Mouse (Mus musculus) gonadal fat pad, adult 2 months (tissue): ENCODE results near the gene Pdk3. TPM values are rescaled to one million over a fixed set of nuclear protein-coding genes. Genes with fewer than 3 reads are reported as not detected.

Source experiments
- DNase-seq: peaks from one replicate; pipeline ENCODE4 v3.0.0-alpha.2; 2012; ENCODE audit warnings: low read depth
- polyA plus RNA-seq: library from polyadenylated mRNA; depleted of rRNA; stranded (reverse); fragments of >200 nt; gene quantifications from 2 replicates; pipeline ENCODE4 v1.2.3, GENCODE M21; 2012; rRNA removed

Gene Pdk3
- 15.5 and 15.7 TPM in 2 replicates for polyA plus RNA-seq

DNA sequence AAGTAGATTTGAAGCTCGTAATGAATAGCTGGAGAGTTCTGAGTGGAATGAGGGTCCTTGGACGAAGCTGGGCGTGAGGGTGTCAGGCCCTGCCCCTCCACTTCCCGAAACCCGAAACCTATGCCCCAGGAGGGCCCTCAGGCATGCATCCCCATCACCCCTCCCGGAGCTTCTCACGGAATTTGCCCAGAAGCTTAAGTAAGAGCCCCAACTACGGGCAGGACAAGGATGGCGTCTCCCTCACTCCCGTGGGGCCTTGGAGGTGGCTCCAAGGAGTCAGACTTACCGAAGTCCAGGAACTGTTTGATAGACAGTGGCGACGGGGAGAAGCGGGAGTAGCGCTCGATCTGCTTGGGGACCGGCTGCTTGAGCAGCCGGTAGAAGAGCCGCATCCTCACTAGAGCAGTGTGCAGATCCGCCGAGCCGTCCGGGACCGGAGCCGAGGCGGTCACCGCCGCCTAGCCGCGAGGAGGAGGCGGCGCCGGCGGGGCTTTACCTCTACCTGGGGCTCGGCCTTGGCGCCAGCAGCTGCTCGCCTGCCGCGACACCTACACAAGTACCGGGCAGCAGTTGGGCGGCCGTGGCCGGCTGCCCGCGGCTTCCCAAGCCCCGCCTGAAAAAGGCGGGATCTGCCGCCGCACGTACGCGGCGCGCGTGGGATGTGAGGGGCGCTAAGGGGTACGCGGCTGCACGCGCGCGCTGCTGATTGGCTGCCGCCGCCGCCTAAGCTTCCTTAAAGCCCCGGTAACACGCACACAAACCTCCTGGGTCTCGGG is at the start of gene Pdk3:
Pdk3 (minus strand) TSS at position 641 of the 776 bp plus-strand sequence.
- peak; percentile 17 for DNase-seq

DNA sequence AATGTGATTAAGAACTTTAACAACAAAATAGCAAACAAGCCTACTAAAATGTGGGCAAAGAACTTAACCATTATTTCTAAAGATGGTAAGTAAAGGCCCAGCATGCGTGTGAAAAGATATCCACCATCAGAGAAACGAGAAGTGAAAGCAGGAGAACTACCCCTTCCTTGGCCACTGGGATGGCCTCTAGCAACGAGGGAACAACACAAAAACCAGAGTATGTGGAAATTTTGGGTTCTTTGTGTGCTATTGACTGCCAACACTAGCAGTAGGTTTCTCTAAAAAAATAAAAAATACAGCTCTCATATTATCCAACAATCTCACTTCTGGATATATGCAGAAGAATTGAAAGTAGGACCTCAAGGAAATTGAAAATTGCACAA is 45.6 kb upstream of the Pdk3 start:
- DNase-seq, result no peak

DNA sequence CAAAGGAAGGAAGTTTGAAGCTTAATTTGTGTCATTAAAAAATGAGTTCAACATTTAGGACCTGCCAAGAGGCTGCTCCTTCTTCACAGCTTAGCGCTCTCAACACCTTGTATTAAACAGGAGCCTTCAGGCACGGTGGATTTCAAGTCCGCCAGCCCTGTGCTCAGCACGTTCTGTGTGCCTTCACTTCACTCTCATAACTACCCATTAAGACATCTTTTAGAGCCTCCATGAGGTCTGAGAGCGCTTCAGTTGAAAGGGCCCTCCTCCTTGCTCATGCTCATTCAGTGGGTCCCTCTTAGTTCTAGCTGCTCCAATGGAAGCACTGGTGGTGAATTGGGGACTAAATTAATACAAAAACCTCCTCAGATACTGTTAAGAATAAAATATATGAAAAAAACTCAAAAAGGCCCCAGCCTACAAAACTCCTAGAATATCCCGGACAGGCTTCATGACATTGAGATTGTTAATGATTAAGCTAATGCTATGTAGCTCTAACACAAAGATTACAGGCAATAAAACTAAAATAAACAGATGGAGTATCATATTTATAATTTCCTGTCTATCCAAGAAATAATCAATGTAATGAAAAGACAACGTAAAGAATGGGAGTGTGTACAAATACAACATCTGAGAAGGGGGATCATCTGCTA is 45.1 kb upstream of the Pdk3 start:
- DNase-seq, result no peak

DNA sequence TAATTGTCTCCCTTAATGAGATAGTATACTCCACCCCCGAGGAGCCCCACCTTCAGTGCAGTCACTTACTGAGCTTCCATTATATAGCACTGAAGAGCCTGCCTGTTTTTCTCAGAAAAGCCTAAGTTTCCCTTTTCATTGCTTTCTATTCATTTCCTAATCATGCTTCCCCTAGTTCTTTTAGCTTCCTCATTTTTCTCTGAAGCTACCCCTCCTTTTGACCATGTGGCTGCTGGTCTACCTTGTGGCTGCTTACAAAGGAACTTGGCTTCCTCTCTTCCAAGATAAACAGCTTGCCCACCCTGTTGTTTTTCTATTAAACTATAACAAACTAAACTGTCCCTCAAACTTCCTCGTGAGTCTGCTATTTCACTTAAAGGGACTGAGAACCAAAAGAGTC is 31.4 kb upstream of the Pdk3 start:
- DNase-seq, result no peak

DNA sequence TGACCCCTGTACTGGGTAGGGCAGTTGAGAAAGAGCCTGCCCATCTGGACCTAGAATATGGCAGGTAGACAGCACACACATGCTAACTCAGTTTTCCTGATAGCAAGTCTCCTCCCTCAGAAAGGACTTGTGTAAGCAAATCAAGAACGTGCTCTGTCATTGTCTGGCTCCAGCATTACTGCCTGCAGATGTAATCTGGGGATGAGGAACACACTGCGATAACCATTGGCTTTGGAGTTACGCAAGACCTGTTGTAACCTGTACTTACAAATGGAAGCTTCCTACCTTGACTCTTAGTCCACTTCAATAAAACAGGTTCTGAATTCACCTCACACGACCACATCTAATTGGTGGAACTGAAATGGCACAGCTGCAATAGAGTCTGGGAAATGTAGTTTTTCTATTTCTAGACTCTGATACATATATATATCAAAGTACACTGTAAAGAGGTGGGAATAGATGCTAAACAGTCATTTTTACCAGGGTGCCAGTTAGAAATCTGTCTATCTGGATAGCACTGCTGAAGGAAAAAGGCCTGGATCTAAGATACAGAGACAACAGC is 30.6 kb upstream of the Pdk3 start:
- DNase-seq, result peak; percentile 74

DNA sequence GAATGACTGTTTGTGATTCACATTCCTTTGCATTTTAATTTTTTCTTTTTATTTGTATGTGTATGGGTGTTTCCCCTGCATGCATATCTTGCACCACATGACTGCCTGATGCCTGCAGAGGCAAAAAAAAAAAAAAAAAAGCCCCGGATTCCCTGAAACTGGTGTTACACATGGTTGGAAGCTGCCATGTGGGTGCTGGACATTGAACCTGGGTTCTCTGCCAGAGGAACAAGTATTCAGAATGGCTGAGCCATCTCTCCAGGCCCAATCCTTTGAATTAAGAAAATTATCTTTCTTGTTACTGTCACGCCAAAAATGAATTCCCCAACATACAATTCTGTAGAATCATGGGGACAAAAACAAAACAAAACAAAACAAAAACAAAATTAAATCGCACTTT is 25.8 kb upstream of the Pdk3 start:
- DNase-seq, result no peak

DNA sequence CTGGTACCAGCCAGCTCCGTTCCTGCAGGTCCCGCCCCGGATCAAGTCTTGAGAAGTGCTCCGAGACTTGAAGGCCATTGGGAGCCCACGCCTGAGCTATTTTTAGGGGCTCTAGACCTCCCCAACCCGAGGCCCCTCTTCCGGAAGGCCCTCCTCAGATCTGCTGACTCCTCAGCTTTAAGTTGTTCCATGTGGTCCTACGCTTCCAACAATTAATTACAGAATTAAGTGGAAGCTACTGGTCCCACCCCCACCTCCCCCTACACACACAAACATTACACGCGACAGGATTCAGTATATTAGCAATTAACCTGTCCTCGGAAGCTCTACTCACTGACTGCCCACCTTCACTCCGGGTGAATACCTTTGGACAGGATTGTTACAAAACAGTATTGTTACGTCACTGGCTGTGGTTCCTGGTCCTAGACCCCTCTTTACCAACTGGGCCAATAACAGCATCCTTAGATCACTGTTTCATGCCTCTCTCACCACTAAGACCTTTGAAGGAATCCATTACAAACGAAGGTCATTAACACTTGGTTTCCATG is 410 bp upstream of the Pdk3 start:
- no peak for DNase-seq

DNA sequence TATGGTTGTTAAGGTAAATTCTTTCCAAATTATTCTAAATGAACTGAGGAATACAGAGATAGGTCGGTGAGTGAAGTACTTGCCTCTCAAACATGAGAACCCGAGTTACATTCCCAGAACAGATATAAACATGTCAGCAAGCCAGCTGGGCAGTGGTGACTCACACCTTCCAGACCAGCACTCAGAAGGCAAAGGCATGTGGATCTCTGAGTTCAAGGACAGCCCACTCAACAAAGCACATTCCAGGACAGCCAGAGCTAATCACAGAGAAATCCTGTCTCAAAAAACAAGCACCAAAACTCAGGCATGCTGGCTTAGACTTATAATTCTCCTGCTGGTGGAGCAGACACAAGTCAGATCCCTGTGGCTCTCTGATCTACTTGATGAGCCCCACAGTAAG is 6.2 kb downstream of the Pdk3 start:
- DNase-seq, result no peak

DNA sequence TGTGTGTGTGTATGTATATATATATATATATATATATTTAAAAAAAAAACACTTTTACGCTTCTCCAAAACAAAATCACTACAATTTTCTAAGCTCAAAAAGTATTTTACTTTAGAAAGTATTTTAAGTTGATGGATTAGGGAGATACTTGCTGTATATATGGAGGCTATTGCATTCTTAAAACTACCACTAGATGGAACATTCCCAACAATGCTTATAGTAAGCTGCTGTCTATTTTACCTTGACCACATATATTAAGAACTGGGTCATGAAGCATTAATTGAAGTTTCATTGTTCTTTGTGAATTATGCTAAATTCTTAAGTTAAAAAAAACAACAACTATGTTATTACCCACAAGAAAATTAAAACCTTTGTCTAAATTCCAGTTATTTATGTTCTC is 24.0 kb downstream of the Pdk3 start:
- DNase-seq, result no peak

DNA sequence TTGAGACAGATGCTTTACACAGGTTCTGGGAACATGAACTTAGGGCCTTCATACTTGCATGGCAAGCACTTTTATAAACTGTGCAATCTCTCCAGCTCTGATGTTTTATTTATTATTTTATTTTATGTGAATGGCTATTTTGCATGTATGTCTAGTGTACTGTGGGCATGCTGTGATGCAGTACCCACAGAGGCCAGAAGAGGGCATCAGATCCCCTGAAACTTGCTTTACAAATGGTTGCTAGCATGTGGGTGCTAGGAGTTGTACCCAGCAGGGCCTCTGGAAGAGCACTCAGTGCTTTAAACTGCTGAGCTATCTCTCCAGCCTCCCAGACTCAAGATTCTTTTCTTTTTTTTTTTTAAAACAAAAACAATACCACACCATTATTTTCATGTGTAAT is 38.8 kb downstream of the Pdk3 start:
- no peak for DNase-seq

DNA sequence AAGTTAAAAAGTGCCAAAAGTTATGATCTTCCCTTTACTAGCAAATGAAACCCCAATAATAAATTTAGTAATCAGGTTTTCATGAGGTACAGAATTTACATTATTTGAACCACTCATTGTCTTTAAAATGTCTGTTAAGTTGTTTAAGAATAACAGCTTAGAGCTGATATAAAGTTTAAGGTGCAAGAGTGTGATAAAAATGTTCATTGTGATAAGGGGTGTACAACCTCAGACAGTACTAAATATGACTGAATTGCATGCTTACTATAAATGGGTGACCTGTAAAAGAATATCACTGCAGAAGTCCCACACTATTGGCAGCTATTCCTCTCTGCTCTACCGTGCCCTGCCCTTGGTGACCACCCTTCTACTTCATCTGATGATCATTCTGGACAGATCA is 42.4 kb downstream of the Pdk3 start:
- DNase-seq, result no peak

DNA sequence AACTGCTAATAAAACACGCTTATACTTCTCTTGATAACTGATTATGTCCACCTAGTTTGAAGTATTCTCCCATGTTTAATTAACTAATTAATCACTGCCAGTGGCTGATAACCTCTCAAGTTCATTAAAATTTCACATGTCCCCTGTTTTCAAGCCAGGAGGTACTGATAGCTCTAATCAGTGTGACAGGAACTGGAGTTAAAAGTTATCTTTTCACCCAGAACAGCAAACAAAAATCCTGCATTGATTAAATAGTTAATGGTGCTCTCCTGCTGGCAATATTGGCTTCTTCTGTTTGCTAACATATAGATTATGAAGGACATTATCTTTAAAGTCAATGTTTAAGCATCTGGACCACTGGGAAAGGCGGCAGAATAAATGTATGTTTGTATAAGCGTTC is 71.2 kb downstream of the Pdk3 start:
- DNase-seq, result no peak

DNA sequence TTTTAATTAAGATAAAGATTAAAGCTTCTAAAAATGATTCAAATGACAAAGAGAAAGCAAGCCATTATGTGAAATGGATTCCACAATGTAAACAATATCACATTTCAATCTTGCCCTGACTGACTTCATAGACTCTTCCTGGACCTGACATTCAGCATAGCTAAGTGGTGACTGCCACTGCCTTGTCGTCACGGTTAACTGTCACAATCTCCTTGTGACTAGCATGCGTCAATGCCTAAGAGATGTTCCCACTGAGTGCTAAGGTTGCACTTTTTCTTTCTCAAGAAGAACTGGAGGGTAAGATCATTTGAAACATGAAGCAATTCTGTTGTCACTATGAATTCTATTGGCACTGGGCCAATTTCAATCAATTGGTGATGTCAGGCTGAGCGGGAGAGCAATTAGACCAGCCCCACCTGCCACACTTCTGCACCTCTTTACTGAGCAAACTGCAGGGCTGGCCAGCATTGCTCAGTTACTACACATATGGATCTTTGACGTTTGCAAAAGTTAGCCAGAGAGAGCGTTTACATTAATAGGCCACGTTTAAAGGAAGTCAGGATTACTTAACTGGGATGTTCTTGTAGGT is 75.0 kb downstream of the Pdk3 start:
- DNase-seq, result no peak

DNA sequence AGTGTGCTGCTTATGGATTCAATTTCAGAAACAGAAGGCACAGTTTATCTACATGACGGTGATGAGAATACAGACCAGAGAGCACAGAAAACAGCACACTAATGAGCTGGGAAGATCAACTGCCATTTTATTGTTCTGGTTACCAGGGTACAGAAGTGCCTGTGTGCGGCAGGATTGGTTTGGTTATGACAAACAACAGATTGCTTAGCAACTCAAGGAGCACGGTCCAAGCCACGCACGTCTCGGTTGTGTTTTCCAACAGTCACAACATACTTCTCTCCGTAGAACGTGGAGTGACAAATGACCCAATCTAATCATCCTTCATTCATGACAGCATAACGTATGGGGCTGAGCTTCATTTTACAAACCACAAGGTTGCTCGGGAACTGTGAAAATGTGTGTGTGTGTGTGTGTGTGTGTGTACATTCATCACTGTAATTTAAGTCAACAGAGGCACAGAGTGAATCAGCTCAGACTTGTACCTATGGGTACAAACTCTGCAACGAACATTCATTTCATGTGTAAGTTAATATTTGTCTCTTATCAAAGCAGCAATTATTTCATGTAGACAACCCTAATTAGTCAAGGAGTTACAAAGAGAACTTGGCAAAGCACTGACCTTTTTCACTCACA is 76.7 kb downstream of the Pdk3 start:
- DNase-seq, result no peak

DNA sequence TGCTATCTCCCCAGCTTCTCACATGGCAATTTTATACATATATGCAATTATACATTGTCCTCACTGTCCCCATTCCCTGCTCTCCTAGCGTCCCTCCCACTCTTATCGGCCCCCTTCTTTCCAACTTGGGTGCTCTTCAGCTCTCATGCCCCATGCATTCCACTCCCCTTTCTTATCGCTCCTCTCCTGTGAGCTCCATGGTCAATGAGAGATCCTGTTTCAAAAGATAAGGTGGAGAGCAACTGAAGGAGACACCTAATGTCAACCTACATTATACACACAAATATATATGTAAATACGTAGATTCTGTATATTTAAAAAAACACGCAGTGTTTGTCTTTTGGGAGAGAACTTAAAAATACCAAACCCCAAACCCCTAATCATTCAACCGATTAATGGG is 81.4 kb downstream of the Pdk3 start:
- DNase-seq, result no peak

DNA sequence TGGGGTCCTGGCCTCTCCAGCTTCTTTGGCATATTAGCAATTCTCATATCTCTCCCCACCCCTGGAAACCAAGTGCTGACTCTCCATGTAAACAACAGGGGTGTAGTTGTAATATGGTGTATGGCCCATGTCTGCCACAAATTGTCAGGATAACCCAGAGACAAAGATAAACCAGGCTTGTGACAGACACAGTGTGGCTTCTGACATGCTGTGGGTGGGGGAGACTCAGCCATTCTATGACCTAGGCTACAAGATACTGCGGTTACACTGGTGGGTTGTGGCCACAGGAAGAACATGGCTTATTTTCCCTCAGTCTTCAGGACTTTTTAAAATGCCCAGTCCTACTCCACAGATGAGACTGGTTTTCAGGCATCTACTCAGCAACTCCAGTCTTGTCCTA is 82.8 kb downstream of the Pdk3 start:
- no peak for DNase-seq

DNA sequence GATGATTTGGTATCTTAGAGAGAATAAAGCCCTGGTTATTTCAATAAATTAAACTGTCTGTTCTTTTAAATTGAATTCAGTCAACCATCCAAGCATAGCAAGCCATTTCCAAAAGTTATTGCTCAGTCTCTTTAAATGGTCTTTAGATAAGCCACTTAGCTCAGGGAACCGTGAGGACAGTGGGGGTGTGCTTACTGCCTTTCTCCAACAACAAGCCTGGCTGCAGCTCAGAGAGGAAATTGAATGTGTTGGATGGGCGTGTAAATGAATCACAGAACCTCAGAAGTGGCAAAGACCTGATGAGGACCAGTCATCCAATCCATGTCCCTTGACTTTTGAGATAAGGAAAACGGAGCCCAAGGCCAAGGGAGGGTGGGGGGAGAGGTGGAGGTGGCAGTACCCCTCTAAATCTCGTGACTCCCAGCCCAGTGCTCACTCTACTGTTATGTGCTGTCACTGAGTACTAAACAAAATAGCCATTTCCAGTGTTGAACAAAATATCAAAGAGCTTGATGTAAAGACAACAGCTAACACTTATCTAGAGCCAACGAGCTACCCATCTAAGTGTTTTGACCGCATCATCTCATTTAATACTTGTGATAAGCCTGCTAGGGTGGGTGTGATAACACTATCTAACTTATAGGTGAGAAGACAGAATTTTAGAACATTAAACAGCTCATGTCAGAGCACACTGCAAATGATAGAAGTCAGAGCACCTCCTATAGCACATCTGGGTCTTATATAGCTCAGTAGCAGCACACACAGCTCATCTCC is 98.8 kb downstream of the Pdk3 start:
- no peak for DNase-seq

DNA sequence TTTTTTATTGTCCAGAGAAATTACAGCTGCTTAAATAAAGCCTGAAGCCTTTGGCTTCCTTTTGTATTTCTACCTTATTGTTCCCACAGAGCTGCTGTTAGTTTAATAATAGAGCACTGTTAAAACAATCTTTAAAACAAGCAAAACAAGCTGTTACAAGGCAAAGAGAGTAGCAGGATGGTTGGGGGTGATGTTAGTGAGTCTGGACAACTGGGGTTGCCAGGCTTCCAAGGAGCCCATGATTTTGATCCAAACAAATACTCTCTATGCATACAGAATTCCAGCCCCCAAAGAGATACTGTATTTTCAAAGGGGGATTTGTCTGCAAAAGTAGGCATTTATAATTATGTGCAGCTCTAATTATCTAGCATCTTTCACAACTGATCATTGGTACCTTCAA is 99.6 kb downstream of the Pdk3 start:
- DNase-seq, result no peak

DNA sequence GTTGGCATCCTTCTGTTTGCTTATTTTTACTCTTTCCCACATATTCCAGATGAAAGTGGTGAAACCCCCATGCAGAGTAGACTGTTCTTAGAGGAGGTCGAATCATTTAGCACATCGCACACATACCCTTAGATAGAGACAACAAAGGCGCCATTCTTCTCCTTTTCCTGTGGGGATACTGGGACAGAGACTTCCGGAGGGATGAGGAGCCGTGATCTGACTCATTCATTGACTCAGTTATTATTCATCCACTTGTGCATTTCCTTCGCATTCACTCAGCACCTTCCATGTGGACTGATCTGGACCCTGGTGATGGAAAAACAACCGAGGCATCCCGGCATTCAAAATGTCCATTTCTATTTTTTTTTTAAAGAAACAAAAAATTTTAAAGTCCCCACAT is 101.1 kb downstream of the Pdk3 start:
- no peak for DNase-seq

DNA sequence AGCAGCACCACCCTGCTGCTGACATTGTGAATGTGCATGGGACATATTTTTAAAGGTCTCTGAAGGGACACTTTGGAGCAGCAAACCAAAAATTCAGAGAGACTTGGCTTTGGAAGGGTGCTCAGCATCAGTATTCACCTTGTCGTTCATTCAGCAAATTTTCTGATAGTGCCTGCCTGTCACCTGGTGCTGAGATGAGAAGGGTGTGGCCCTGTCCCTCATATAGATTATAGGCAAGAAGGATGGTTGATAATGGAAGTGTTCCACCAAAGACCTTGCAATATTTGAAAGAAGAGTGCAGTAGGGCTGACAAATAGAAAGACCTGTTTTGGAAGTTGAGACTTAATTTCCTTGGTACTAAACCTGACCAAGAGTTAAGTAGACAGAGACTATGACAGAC is 102.5 kb downstream of the Pdk3 start:
- DNase-seq, result no peak
